Mouse (Mus musculus): ENCODE measurements around the gene Cd6.

DNA sequence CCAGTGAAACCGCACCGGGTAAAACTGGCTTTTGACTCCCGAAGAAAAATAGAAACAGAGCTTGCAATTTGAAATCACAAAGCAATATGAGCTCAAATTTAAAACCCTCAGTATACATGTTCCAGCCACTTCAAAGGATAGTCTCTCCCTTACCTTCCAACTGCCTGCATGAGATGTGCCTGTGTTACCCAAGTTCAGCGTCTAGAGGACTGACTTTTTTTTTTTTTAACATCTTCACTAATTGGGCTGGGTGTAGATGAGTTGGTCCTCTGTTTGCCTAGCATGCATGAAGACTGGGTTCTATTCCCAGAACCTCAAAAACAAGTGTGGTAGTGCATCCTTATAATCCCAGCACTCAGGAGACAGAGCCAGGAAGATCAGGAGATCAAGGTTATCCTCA is 53.0 kb downstream of the Cd6 start:
- TF ChIP-seq CTCF (conservative IDR thresholded peaks at IDR 0.05; ENCODE audit: insufficient read depth, insufficient read length, low read depth, low read length), result no peak
- no peak for TF ChIP-seq POLR2A (IDR thresholded peaks at IDR 0.05; ENCODE audit: low read depth, low read length)
